Mouse (Mus musculus): ENCODE data around the gene Frs2.
"Not testable (repeated sequence)": the region's sequence is repeated elsewhere in the genome, so short reads cannot be mapped to it uniquely, and the experiment has no call there.

Frs2 gene

GRCm38 (mm10) chr10:117049961-117050597, 98.3 kb downstream of the Frs2 start:
- no peak for ATAC-seq (ENCODE audit: insufficient number of reproducible peaks, low FRiP score, low TSS enrichment)

GRCm38 (mm10) chr10:117049253-117049652, 99.1 kb downstream of the Frs2 start:
- no peak for ATAC-seq (ENCODE audit: insufficient number of reproducible peaks, low FRiP score, low TSS enrichment)

- peak; percentile 77 for ATAC-seq (ENCODE audit: insufficient number of reproducible peaks, low FRiP score, low TSS enrichment)
Measured at GRCm38 (mm10) chr10:117045175-117046056, 102.9 kb downstream of the Frs2 start, which contains the start of gene Lrrc10. Lrrc10 (plus strand) TSS chr10:117045341.

GRCm38 (mm10) chr10:117043497-117044166, 104.7 kb downstream of the Frs2 start:
- ATAC-seq (ENCODE audit: insufficient number of reproducible peaks, low FRiP score, low TSS enrichment): not testable (repeated sequence)

- no peak for ATAC-seq (ENCODE audit: insufficient number of reproducible peaks, low FRiP score, low TSS enrichment)
Measured at GRCm38 (mm10) chr10:117042295-117042694, 106.0 kb downstream of the Frs2 start.

GRCm38 (mm10) chr10:117040355-117040754, 108.0 kb downstream of the Frs2 start:
- ATAC-seq (ENCODE audit: insufficient number of reproducible peaks, low FRiP score, low TSS enrichment): no peak

- ATAC-seq (ENCODE audit: insufficient number of reproducible peaks, low FRiP score, low TSS enrichment): 0 out of 2 replicates have a peak, but pooled peaks have one; percentile 66
Measured at GRCm38 (mm10) chr10:117033785-117034184, 114.5 kb downstream of the Frs2 start.

GRCm38 (mm10) chr10:117031160-117031559, 117.2 kb downstream of the Frs2 start:
- no peak for ATAC-seq (ENCODE audit: insufficient number of reproducible peaks, low FRiP score, low TSS enrichment)

GRCm38 (mm10) chr10:117026176-117026575, 122.2 kb downstream of the Frs2 start:
- ATAC-seq (ENCODE audit: insufficient number of reproducible peaks, low FRiP score, low TSS enrichment): peak; percentile 33; the same call in 1 of the 2 replicates

- not testable (repeated sequence) for ATAC-seq (ENCODE audit: insufficient number of reproducible peaks, low FRiP score, low TSS enrichment)
Measured at GRCm38 (mm10) chr10:117025776-117026175, 122.6 kb downstream of the Frs2 start.

GRCm38 (mm10) chr10:117023693-117024092, 124.6 kb downstream of the Frs2 start:
- ATAC-seq (ENCODE audit: insufficient number of reproducible peaks, low FRiP score, low TSS enrichment): no peak

GRCm38 (mm10) chr10:117021020-117021754, 127.1 kb downstream of the Frs2 start:
- ATAC-seq (ENCODE audit: insufficient number of reproducible peaks, low FRiP score, low TSS enrichment): no peak

Measured in cerebellum, adult (tissue).